Mouse (Mus musculus) neural tube, embryonic 11.5 days (tissue): ENCODE results near the gene Prkar1a. TPM values are rescaled to one million over a fixed set of nuclear protein-coding genes. Genes with fewer than 3 reads are reported as not detected.

ENCODE experiments used
- ATAC-seq: fragments of 200-750 bp; cut with Nextera tagmentation; 2 replicates; pipeline ENCODE4 v1.8.0; 2017; ENCODE audit warnings: moderate number of reproducible peaks, mild to moderate bottlenecking, moderate TSS enrichment, moderate library complexity; ENCODE audit not compliant: insufficient read depth, low FRiP score, low TSS enrichment
- DNase-seq: peaks from one replicate; pipeline ENCODE4 v3.0.0-alpha.2; 2015; ENCODE audit warnings: low spot score
- H3K27ac ChIP-seq: fragments of 300-500 bp; sonication (generic); 2 replicates; pipeline ENCODE4 v1.5.1; 2014; ENCODE audit warnings: low read depth, mild to moderate bottlenecking, low read length
- H3K27me3 ChIP-seq: fragments of 300-500 bp; sonication (generic); 2 replicates; pipeline ENCODE4 v1.6.1; 2014; ENCODE audit warnings: mild to moderate bottlenecking, low read length, mixed read lengths; ENCODE audit not compliant: control insufficient read depth, insufficient read depth
- H3K36me3 ChIP-seq: fragments of 300-500 bp; sonication (generic); 2 replicates; pipeline ENCODE4 v1.6.1; 2014; ENCODE audit warnings: mild to moderate bottlenecking, low read length, moderate library complexity, mixed read lengths; ENCODE audit not compliant: control insufficient read depth, insufficient read depth
- H3K4me1 ChIP-seq: fragments of 300-500 bp; sonication (generic); 2 replicates; pipeline ENCODE4 v1.6.1; 2014; ENCODE audit warnings: low read length, mixed read lengths; ENCODE audit not compliant: control insufficient read depth, insufficient read depth
- H3K4me2 ChIP-seq: fragments of 300-500 bp; sonication (generic); 2 replicates; pipeline ENCODE4 v1.6.1; 2014; ENCODE audit warnings: low read depth, mild to moderate bottlenecking, moderate library complexity
- H3K4me3 ChIP-seq: fragments of 300-500 bp; sonication (generic); 2 replicates; pipeline ENCODE4 v1.5.1; 2014; ENCODE audit warnings: low read depth, low read length
- H3K9ac ChIP-seq: fragments of 300-500 bp; sonication (generic); 2 replicates; pipeline ENCODE4 v1.6.1; 2014; ENCODE audit warnings: mild to moderate bottlenecking, low read length
- H3K9me3 ChIP-seq: fragments of 300-500 bp; sonication (generic); 2 replicates; pipeline ENCODE4 v1.6.1; 2016; ENCODE audit warnings: low read length; ENCODE audit not compliant: control insufficient read depth
- WGBS: fragments of 180-500 bp; shearing (Covaris S2); extraction: QIAGEN DNeasy Blood & Tissue Kit; methylation state at CpG from one replicate; pipeline ENCODE4 v1.1.7; 2014; 5-methylcytosine and 5-hydroxymethylcytosine counted together
- polyA plus RNA-seq: library from polyadenylated mRNA; unstranded; fragments of >200 nt; fragmentation: Nextera tagmentation; extraction: Ambion mirVana; gene quantifications from 2 replicates; pipeline ENCODE4 v1.2.1, GENCODE M21; 2014

The Prkar1a gene
- polyA plus RNA-seq, 1 experiment from 2014 or later: 461 TPM

- no peaks in the 10 kb centered on the region for H3K36me3 ChIP-seq
- no peak overlapping the region for H3K9ac ChIP-seq
- no peak overlapping the region for H3K4me3 ChIP-seq
- no peaks in the 10 kb centered on the region for H3K9me3 ChIP-seq
- WGBS: 84% methylated on average over 12 of the region's 12 CpGs
- H3K4me2 ChIP-seq: no peak overlapping the region
- DNase-seq: no peak
- no peaks in the 10 kb centered on the region for H3K27me3 ChIP-seq
- H3K27ac ChIP-seq: no peak overlapping the region
- no peak for ATAC-seq
- no peaks in the 10 kb centered on the region for H3K4me1 ChIP-seq
Observed at GRCm38 (mm10) chr11:109715311-109715781, 66.1 kb downstream of the Prkar1a start.

DNA sequence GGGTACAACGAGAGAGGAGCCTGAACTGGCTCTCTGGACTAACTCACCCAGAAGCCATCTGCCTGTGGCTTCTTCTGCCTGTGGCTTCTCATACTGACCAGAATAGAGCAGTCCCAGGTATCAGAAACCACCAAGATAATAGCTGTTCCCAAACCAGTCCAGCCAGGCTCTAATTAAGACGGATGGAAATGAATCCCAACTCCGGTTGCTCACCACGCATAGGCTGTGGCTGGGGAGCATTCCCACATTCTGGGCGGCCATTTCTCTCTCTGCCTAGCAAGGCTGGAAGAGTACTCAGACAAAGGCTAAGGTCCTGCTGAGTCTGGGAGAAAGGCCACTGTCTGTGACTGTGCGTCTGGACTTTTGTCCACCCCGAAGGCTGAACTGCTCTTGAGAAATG is 67.8 kb downstream of the Prkar1a start:
- ATAC-seq: no peak
- Histone ChIP-seq H3K9me3 (no peaks in the 10 kb centered on the region), H3K36me3 (no peaks in the 10 kb centered on the region), H3K9ac (no peak overlapping the region), H3K4me2 (no peak overlapping the region), H3K27me3 (peaks cover 9% of the 10 kb centered on the region; the same call in 1 of the 2 replicates), H3K4me3 (no peak overlapping the region), H3K27ac (no peak overlapping the region), H3K4me1 (peaks cover 7% of the 10 kb centered on the region; the same call in 1 of the 2 replicates)
- DNase-seq: no peak
- WGBS: 66% methylated on average over 7 of the region's 7 CpGs

DNA sequence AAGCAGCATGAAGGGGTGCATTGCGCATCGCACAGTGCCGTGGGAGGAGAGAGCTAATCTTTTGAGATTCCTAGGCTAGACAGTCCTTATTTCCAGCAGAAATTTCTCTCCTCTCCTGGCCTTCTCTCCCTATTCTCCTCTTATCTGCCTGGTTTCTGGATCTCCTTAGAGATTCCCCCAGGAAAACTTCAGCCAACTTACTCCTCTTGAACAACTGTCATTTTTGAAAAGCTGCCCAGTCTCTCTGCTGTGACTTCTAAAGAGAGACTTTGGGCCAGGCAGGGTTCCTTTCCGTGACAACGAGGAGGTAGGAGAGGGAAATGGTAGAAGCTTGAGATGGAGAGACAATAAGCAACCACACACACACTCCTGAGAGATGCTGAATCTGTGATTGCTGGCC is 68.2 kb downstream of the Prkar1a start:
- H3K27me3 ChIP-seq: peaks cover 11% of the 10 kb centered on the region; the same call in 1 of the 2 replicates
- no peak overlapping the region for H3K9ac ChIP-seq
- H3K9me3 ChIP-seq: no peaks in the 10 kb centered on the region
- DNase-seq (no peak), ATAC-seq (no peak)
- H3K36me3 ChIP-seq: no peaks in the 10 kb centered on the region
- H3K4me2 ChIP-seq: no peak overlapping the region
- no peak overlapping the region for H3K27ac ChIP-seq
- H3K4me1 ChIP-seq: peaks cover 7% of the 10 kb centered on the region; the same call in 1 of the 2 replicates
- 86% methylated on average over 5 of the region's 5 CpGs for WGBS
- H3K4me3 ChIP-seq: no peak overlapping the region

DNA sequence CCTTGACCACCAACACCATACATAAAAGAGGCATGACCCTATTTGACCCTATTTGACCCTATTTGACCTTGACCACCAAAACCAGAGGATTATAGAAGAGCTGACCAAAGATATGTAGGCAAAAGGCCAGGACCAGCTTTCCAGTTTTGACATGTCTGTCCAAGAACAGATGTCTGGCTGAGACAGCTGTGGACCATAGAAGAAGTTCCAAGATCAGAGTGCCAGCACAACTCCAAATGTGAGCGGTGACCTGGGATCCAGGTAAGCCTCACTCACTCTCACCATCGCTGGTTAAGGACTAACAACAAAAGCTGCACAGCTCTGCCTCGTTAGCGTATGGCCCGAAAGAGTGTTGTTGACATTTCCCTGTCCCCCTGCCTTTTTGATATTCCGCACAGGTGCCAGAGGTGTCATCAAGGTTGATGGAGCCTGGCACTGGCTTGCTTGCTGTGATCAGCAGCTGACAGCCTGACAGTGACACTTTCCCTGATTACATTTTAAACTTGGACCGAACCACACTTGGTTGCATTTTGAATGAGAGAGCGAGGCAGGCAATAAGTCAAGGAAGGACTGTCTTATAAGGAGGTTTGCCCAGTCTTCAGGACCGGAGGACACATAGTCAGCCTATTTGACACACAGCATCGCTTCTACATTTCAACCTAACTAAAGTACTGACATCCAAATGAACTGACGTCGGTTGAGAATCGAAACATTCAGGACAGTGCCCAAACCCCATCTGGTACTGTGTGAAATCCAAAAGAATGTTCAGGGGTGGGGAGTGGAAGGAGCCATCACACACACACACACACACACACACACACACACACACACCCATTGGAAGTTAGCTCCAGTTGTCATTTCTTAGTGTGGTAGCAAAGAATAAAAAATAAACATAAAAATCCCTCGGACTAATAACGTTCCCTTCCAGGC is 69.0 kb downstream of the Prkar1a start:
- Histone ChIP-seq H3K4me1 (peaks cover 7% of the 10 kb centered on the region; the same call in 1 of the 2 replicates), H3K4me2 (no peak overlapping the region), H3K9ac (no peak overlapping the region), H3K27ac (no peak overlapping the region), H3K36me3 (no peaks in the 10 kb centered on the region), H3K4me3 (no peak overlapping the region), H3K27me3 (peaks cover 15% of the 10 kb centered on the region; the same call in 1 of the 2 replicates), H3K9me3 (no peaks in the 10 kb centered on the region)
- DNase-seq (no peak), ATAC-seq (no peak)
- WGBS: 87% methylated on average over 15 of the region's 15 CpGs

Other genes with a start within 250 kb of the Prkar1a start
- not detected in 2 replicates for gene 9930022D16Rik, start 235.5 kb upstream of the Prkar1a start, polyA plus RNA-seq
- gene Amz2, start 223.5 kb upstream of the Prkar1a start, polyA plus RNA-seq: 45.2 and 46.6 TPM in 2 replicates
- gene Arsg, start 176.0 kb upstream of the Prkar1a start, polyA plus RNA-seq: 1.9 and 2.3 TPM in 2 replicates
- gene Slc16a6, start 175.8 kb upstream of the Prkar1a start, polyA plus RNA-seq: 3.2 and 3.3 TPM in 2 replicates
- 11.4 and 12.2 TPM in 2 replicates for gene Wipi1, start 37.4 kb upstream of the Prkar1a start, polyA plus RNA-seq
- gene Fam20a, start 72.9 kb downstream of the Prkar1a start, polyA plus RNA-seq: 0.76 and 0.92 TPM in 2 replicates
- not detected in 2 replicates for gene 1700012B07Rik, start 178.6 kb downstream of the Prkar1a start, polyA plus RNA-seq